Mouse (Mus musculus) bone marrow, adult 2 months (tissue): ENCODE measurements around the gene Adam33. TPM values are rescaled to one million over a fixed set of nuclear protein-coding genes. Genes with fewer than 3 reads are reported as not detected.
"Not testable (repeated sequence)": the region's sequence is repeated elsewhere in the genome, so short reads cannot be mapped to it uniquely, and the experiment has no call there.

Source experiments
- H3K27ac ChIP-seq: fragments of 200-500 bp; 2 replicates; pipeline ENCODE4 v1.5.1; 2012; ENCODE audit warnings: low read depth, mild to moderate bottlenecking, control low read depth, inconsistent platforms, low read length; ENCODE audit not compliant: control insufficient read depth, poor library complexity, insufficient read depth
- H3K4me1 ChIP-seq: fragments of 200-500 bp; 2 replicates; pipeline ENCODE4 v1.6.1; 2011; ENCODE audit warnings: low read length; ENCODE audit not compliant: control insufficient read depth, insufficient read depth
- H3K4me3 ChIP-seq: fragments of 200-500 bp; replicated peaks from 2 replicates; pipeline ENCODE3; 2011; ENCODE audit warnings: mild to moderate bottlenecking, low read depth, low read length, control low read depth; ENCODE audit not compliant: control insufficient read depth
- CTCF ChIP-seq: fragments of 200-500 bp; IDR thresholded peaks from 2 replicates; pipeline ENCODE4 v1.5.1; 2011; ENCODE audit warnings: low read length, control low read depth; ENCODE audit not compliant: control insufficient read depth, insufficient read depth
- POLR2A ChIP-seq: fragments of 200-500 bp; IDR thresholded peaks from 2 replicates; pipeline ENCODE4 v1.6.1; 2011; ENCODE audit warnings: low read depth, mild to moderate bottlenecking, control low read depth, low read length, borderline replicate concordance; ENCODE audit not compliant: control insufficient read depth
- WGBS: fragments of 180-500 bp; shearing (Covaris S2); methylation state at CpG from one replicate; pipeline ENCODE4 v1.1.7; 2018; 5-methylcytosine and 5-hydroxymethylcytosine counted together
- polyA plus RNA-seq: library from polyadenylated mRNA; stranded (reverse); fragments of >200 nt; gene quantifications from 2 replicates; pipeline ENCODE4 v1.2.4, GENCODE M21; 2011; ENCODE audit warnings: low replicate concordance; ENCODE audit not compliant: missing spikeins, insufficient read depth, insufficient read length

The Adam33 gene
- 34.9 and 47.9 TPM in 2 replicates for polyA plus RNA-seq

DNA sequence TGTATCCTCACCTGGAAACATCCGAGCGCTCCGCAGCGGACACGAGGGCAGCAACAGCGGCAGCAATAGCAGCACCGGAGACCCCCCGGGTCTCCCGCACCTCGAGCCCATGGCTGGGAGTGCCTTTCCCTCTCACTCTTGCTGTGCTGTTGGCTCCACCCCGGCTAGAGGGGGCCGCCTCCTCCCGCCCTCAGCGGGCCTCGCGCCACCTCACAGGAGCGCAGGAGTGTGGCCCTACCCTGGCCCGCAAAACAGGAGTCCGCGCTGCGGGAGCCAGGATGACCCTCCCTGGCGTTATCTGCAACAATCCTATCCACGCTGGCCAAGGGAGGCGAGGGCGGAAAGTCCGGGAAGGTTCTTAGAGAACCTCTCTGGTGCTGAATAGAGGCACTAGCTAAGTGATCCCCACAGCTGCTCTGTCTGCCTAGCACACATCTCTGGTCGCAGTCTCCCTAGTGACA is at the start of gene Adam33:
TSS of gene Adam33 (minus strand) at position 411 of the 461 bp plus-strand sequence.
- Histone ChIP-seq H3K4me1 (no peaks in the 10 kb centered on the region), H3K4me3 (no peak within 1 kb of the TSS), H3K27ac (no peak within 1 kb of the TSS)
- TF ChIP-seq POLR2A (no peak), CTCF (no peak)
- 6% methylated on average over 21 of the region's 27 CpGs for WGBS

GRCm38 (mm10) chr2:131105989-131106388 is 42.4 kb upstream of the Adam33 start:
- Histone ChIP-seq H3K4me3 (no peak overlapping the region), H3K4me1 (no peaks in the 10 kb centered on the region), H3K27ac (no peak overlapping the region)
- 62% methylated on average over 5 of the region's 5 CpGs for WGBS
- TF ChIP-seq CTCF (no peak), POLR2A (no peak)

- H3K27ac ChIP-seq, H3K4me1 ChIP-seq, H3K4me3 ChIP-seq: not testable (repeated sequence)
- 80% methylated on average over 4 of the region's 4 CpGs for WGBS
Observed at GRCm38 (mm10) chr2:131105061-131105460, 41.4 kb upstream of the Adam33 start.

- no peak for TF ChIP-seq CTCF
- no peak for TF ChIP-seq POLR2A
- WGBS, result 89% methylated on average over 4 of the region's 4 CpGs
Observed at GRCm38 (mm10) chr2:131104021-131104420, 40.4 kb upstream of the Adam33 start.

DNA sequence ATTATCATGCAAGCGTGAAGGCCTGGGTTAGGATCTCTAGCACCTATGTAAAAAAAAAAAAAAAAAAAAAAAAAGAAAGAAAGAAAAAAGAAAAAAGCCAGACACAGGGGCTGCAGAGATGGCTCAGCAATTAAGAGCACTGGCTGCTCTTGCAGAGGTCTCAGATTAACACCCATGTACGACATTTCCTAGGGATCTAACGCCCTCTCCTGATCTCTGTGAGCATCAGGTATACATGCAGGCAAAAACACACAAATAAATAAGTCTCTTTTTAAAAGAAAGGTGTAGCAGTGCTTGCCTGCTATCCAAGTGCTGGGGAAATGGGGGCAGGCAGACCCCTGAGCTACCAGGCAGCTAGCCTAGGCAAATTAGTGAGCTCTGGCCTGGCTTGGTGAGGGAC is 37.9 kb upstream of the Adam33 start:
- no peak for TF ChIP-seq CTCF
- no peak for TF ChIP-seq POLR2A
- Histone ChIP-seq H3K4me3 (no peak overlapping the region), H3K27ac (no peak overlapping the region), H3K4me1 (peaks cover 2% of the 10 kb centered on the region; the same call in 1 of the 2 replicates)
- WGBS, result 50% methylated on average over 3 of the region's 3 CpGs

More at GRCm38 (mm10) chr2:131104021-131104420, 40.4 kb upstream of the Adam33 start:
- Histone ChIP-seq H3K27ac (no peak overlapping the region), H3K4me3 (no peak overlapping the region), H3K4me1 (no peaks in the 10 kb centered on the region)

DNA sequence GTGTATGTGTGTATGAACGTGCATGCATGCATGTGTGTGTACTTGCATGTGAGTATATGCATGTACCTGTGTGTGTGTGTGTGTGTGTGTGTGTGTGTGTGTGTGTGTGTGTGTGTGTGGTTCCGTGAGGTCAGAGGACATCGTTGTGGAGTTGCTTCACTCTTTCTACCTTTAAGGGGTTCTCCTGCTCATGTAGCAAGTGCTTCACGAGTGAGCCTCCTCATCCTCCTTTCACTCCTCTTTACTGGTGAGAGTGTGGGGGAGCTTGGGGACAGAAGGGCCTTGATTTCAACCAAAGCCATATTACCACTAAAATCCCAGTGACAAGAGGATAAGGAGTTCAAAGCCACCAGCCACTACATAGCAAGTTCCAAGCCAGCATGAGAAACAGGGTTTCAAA is 33.5 kb upstream of the Adam33 start:
- Histone ChIP-seq H3K4me3 (no peak overlapping the region), H3K4me1 (peaks cover 2% of the 10 kb centered on the region; the same call in 1 of the 2 replicates), H3K27ac (no peak overlapping the region)
- TF ChIP-seq CTCF (no peak), POLR2A (no peak)
- WGBS, result 61% methylated on average over 4 of the region's 4 CpGs

- TF ChIP-seq CTCF (no peak), POLR2A (no peak)
- no peak overlapping the region for H3K27ac ChIP-seq
- whole genome bisulfite sequencing, result 6% methylated on average over 9 of the region's 9 CpGs
- H3K4me1 ChIP-seq, result peaks cover 2% of the 10 kb centered on the region; the same call in 1 of the 2 replicates
- H3K4me3 ChIP-seq, result no peak overlapping the region
Observed at GRCm38 (mm10) chr2:131096101-131096795, 32.6 kb upstream of the Adam33 start.

- TF ChIP-seq POLR2A, result no peak
- peak; percentile 89 for TF ChIP-seq CTCF
- Histone ChIP-seq H3K27ac (no peak overlapping the region), H3K4me3 (no peak overlapping the region), H3K4me1 (peaks cover 4% of the 10 kb centered on the region; the same call in 1 of the 2 replicates)
- 0% methylated on average over 1 of the region's 1 CpGs for WGBS
Observed at GRCm38 (mm10) chr2:131094823-131095222, 31.2 kb upstream of the Adam33 start.

DNA sequence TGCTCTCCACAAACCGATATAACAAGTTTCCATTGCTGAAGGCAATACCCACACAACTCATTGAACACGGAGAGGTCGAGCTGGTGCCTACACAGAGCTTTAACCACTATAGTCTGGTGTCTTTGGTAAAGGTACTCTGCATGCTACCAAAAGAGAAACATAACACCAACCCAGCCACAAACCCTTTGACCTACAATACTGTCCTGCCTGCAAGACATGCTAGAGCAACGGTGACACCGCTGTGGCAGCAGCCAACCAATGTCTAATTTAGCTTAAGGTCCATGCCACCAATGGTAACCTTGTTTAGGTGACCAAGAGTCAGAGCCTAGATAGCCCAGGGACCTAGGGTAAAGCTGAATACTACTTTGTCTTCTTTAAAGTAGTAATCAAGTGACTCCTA is 30.0 kb upstream of the Adam33 start:
- no peak overlapping the region for H3K27ac ChIP-seq
- WGBS, result 87% methylated on average over 5 of the region's 5 CpGs

More for the DNA sequence above, 30.0 kb upstream of the Adam33 start:
- H3K4me1 ChIP-seq, result peaks cover 4% of the 10 kb centered on the region; the same call in 1 of the 2 replicates
- no peak overlapping the region for H3K4me3 ChIP-seq
- TF ChIP-seq POLR2A (no peak), CTCF (no peak)
